Mouse (Mus musculus): ENCODE data around the gene Pbx2. TPM values are rescaled to one million over a fixed set of nuclear protein-coding genes. Genes with fewer than 3 reads are reported as not detected.

Pbx2 gene
- total and polyA plus RNA-seq, 2 experiments from 2014 or later = 9.6 to 95.6 TPM

GRCm38 (mm10) chr17:34568421-34568820 lies 22.6 kb upstream of the Pbx2 start:
- Histone ChIP-seq H3K4me2 (ENCODE audit: low read depth, low read length, poor library complexity, severe bottlenecking) (no peak overlapping the region), H3K36me3 (ENCODE audit: insufficient read depth, low read length) (no peaks in the 10 kb centered on the region), H3K9ac (replicated peaks; ENCODE audit: low read length, poor library complexity, severe bottlenecking) (no peak overlapping the region), H3K9me3 (ENCODE audit: low read length) (no peaks in the 10 kb centered on the region), H3K27me3 (ENCODE audit: insufficient read depth, low read length) (no peaks in the 10 kb centered on the region), H3K4me1 (ENCODE audit: insufficient read depth, low read length) (no peaks in the 10 kb centered on the region), H3K27ac (ENCODE audit: low read depth, low read length) (no peak overlapping the region), H3K4me3 (ENCODE audit: low read depth, low read length) (no peak overlapping the region)
- ATAC-seq (ENCODE audit: low FRiP score) (no peak), DNase-seq (ENCODE audit: low spot score) (no peak)
- WGBS = 81% methylated on average over 13 of the region's 13 CpGs
- no peak for TF ChIP-seq CTCF (IDR thresholded peaks at IDR 0.05)

GRCm38 (mm10) chr17:34569919-34570318 lies 21.1 kb upstream of the Pbx2 start:
- Histone ChIP-seq H3K36me3 (ENCODE audit: insufficient read depth, low read length) (no peaks in the 10 kb centered on the region), H3K27ac (ENCODE audit: low read depth, low read length) (no peak overlapping the region), H3K4me2 (ENCODE audit: low read depth, low read length, poor library complexity, severe bottlenecking) (no peak overlapping the region), H3K4me1 (ENCODE audit: insufficient read depth, low read length) (no peaks in the 10 kb centered on the region), H3K9ac (replicated peaks; ENCODE audit: low read length, poor library complexity, severe bottlenecking) (no peak overlapping the region), H3K4me3 (ENCODE audit: low read depth, low read length) (no peak overlapping the region), H3K27me3 (ENCODE audit: insufficient read depth, low read length) (no peaks in the 10 kb centered on the region), H3K9me3 (ENCODE audit: low read length) (no peaks in the 10 kb centered on the region)
- 69% methylated on average over 4 of the region's 4 CpGs for WGBS
- no peak for ATAC-seq (ENCODE audit: low FRiP score)
- no peak for DNase-seq (ENCODE audit: low spot score)
- no peak for TF ChIP-seq CTCF (IDR thresholded peaks at IDR 0.05)

- H3K36me3 ChIP-seq (ENCODE audit: insufficient read depth, low read length) = no peaks in the 10 kb centered on the region
- no peak overlapping the region for H3K4me2 ChIP-seq (ENCODE audit: low read depth, low read length, poor library complexity, severe bottlenecking)
- no peak overlapping the region for H3K4me3 ChIP-seq (ENCODE audit: low read depth, low read length)
- H3K9me3 ChIP-seq (ENCODE audit: low read length) = no peaks in the 10 kb centered on the region
- TF ChIP-seq CTCF (IDR thresholded peaks at IDR 0.05) = peak; percentile 65
- H3K27me3 ChIP-seq (ENCODE audit: insufficient read depth, low read length) = no peaks in the 10 kb centered on the region
- no peak overlapping the region for H3K27ac ChIP-seq (ENCODE audit: low read depth, low read length)
- H3K9ac ChIP-seq (replicated peaks; ENCODE audit: low read length, poor library complexity, severe bottlenecking) = no peak overlapping the region
- WGBS = 10% methylated on average over 5 of the region's 5 CpGs
- DNase-seq (ENCODE audit: low spot score) (no peak), ATAC-seq (ENCODE audit: low FRiP score) (no peak)
- H3K4me1 ChIP-seq (ENCODE audit: insufficient read depth, low read length) = no peaks in the 10 kb centered on the region
These were observed 19.2 kb upstream of the Pbx2 start for GRCm38 (mm10) chr17:34571875-34572274.

- Histone ChIP-seq H3K9me3 (ENCODE audit: low read length) (no peaks in the 10 kb centered on the region), H3K4me1 (ENCODE audit: insufficient read depth, low read length) (no peaks in the 10 kb centered on the region), H3K4me2 (ENCODE audit: low read depth, low read length, poor library complexity, severe bottlenecking) (no peak overlapping the region), H3K9ac (replicated peaks; ENCODE audit: low read length, poor library complexity, severe bottlenecking) (0 out of 2 replicates have a peak overlapping the region, but pooled peaks have one; percentile 8), H3K36me3 (ENCODE audit: insufficient read depth, low read length) (no peaks in the 10 kb centered on the region), H3K4me3 (ENCODE audit: low read depth, low read length) (no peak overlapping the region), H3K27ac (ENCODE audit: low read depth, low read length) (no peak overlapping the region), H3K27me3 (ENCODE audit: insufficient read depth, low read length) (no peaks in the 10 kb centered on the region)
- DNase-seq (ENCODE audit: low spot score) (peak; percentile 10), ATAC-seq (ENCODE audit: low FRiP score) (peak; percentile 24; the same call in 1 of the 2 replicates)
- peak; percentile 46 for TF ChIP-seq CTCF (IDR thresholded peaks at IDR 0.05)
- 9% methylated on average over 15 of the region's 15 CpGs for WGBS
These were observed 18.7 kb upstream of the Pbx2 start for GRCm38 (mm10) chr17:34572361-34572760.

- H3K4me3 ChIP-seq (ENCODE audit: low read depth, low read length) = no peak overlapping the region
- no peak overlapping the region for H3K27ac ChIP-seq (ENCODE audit: low read depth, low read length)
- no peaks in the 10 kb centered on the region for H3K36me3 ChIP-seq (ENCODE audit: insufficient read depth, low read length)
- ATAC-seq (ENCODE audit: low FRiP score) (no peak), DNase-seq (ENCODE audit: low spot score) (no peak)
- H3K9ac ChIP-seq (replicated peaks; ENCODE audit: low read length, poor library complexity, severe bottlenecking) = no peak overlapping the region
- 71% methylated on average over 5 of the region's 5 CpGs for WGBS
- no peak overlapping the region for H3K4me2 ChIP-seq (ENCODE audit: low read depth, low read length, poor library complexity, severe bottlenecking)
- H3K27me3 ChIP-seq (ENCODE audit: insufficient read depth, low read length) = no peaks in the 10 kb centered on the region
- H3K4me1 ChIP-seq (ENCODE audit: insufficient read depth, low read length) = no peaks in the 10 kb centered on the region
- no peaks in the 10 kb centered on the region for H3K9me3 ChIP-seq (ENCODE audit: low read length)
- no peak for TF ChIP-seq CTCF (IDR thresholded peaks at IDR 0.05)
These were observed 14.5 kb upstream of the Pbx2 start for GRCm38 (mm10) chr17:34576577-34576976.

GRCm38 (mm10) chr17:34578070-34578469 lies 13.0 kb upstream of the Pbx2 start:
- H3K4me1 ChIP-seq (ENCODE audit: insufficient read depth, low read length) = no peaks in the 10 kb centered on the region
- H3K9me3 ChIP-seq (ENCODE audit: low read length) = no peaks in the 10 kb centered on the region
- no peak overlapping the region for H3K9ac ChIP-seq (replicated peaks; ENCODE audit: low read length, poor library complexity, severe bottlenecking)
- no peaks in the 10 kb centered on the region for H3K36me3 ChIP-seq (ENCODE audit: insufficient read depth, low read length)
- no peak overlapping the region for H3K27ac ChIP-seq (ENCODE audit: low read depth, low read length)
- DNase-seq (ENCODE audit: low spot score) (no peak), ATAC-seq (ENCODE audit: low FRiP score) (no peak)
- no peak for TF ChIP-seq CTCF (IDR thresholded peaks at IDR 0.05)
- no peak overlapping the region for H3K4me3 ChIP-seq (ENCODE audit: low read depth, low read length)
- H3K4me2 ChIP-seq (ENCODE audit: low read depth, low read length, poor library complexity, severe bottlenecking) = no peak overlapping the region
- H3K27me3 ChIP-seq (ENCODE audit: insufficient read depth, low read length) = no peaks in the 10 kb centered on the region
- WGBS = 87% methylated on average over 3 of the region's 3 CpGs

All from midbrain, postnatal 0 days (tissue).